Mouse (Mus musculus): ENCODE measurements around the gene Otx2. TPM values are rescaled to one million over a fixed set of nuclear protein-coding genes. Genes with fewer than 3 reads are reported as not detected.

Gene Otx2
- total RNA-seq, 2 experiments from 2014 or later: not detected

GRCm38 (mm10) chr14:48668761-48669303 is 4.8 kb downstream of the Otx2 start:
- peak; percentile 10 for DNase-seq

GRCm38 (mm10) chr14:48668051-48668481 is 5.6 kb downstream of the Otx2 start:
- no peak for DNase-seq

DNA sequence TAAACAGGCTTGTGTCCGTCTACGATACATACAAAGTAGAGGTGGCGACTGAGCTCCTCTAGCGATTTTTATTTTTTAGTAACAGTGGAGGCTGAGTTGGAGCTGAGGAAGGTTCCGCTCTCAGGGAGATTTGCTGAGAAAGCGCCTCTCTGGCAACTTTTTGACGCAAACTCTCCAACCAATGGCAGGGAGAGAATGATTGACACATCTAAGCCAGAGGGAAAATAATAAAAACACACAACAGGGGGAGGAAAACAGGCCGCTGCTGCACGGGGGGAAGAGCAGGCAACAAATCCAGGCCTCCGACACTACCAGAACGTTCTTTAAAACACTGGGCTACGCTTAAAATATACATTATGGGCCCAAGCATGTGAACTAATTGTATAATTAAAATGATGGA is 6.2 kb downstream of the Otx2 start:
- DNase-seq: no peak

DNA sequence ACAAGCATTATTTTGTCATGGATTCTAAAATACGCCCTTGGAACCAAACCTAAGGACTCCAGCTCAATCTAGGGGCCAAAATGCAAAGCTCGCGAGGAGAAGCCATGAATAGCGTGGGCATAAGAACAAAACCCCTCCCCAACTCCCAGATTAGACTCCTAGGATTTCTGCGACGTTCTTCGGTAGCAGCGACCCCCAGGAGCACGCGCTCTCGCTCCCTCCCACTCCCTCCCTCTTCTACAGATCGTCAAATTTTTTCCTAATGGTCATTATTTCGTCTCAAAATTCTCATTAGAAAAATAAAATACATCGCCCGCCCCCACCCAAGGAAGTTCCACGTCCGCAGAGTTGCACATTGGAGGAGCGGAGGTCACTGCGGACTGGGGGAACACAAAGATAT is 6.8 kb downstream of the Otx2 start:
- DNase-seq: no peak

- peak; percentile 10 for DNase-seq
These were observed 7.6 kb downstream of the Otx2 start for GRCm38 (mm10) chr14:48665816-48666661.

DNA sequence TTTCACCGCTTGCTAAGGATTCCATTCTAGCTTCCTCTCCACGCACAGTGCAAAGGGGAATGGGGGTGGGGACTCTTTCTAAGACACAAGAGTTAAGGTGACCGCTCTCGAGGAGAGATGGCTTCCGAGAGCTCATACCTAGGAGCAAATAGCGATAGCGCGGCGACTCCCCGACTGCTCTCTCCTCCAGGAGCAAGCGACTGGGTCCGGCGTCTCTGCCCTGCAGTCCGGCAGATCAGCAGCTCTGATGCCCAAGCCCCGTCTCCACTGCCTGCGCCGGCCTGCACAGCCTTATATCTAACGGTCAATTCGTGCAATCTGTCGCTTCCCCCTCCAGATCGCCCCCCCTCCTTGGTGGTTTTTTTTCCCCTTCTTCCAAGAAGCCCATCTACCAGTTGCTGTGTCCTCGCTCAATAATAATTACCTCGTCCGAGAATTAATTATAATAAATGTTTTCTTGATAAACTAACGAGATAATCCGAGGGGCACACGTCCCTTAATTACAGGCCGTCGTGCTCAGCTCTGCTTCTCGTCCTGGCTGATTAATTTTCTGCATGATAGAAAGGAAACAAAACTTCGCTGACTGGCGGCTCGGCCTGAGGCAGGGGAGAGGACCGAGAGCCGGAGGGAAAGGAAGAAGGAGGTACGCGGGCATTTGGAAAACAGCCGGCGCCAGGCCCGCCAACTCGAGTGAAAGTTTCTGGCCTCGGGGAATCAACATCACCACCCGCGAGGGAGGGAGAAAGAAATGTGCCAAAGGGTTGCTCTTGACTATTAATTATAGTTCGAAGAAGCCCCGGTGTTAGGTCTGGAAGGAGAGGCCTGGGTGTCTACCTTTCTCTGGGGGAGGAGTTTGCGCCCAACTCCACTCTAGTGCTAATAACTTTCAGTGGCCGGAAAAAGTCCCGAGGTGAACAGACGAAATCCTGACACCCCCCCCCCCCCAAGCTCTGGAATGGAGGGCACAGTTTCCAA is 8.5 kb downstream of the Otx2 start:
- peak; percentile 6 for DNase-seq

- no peak for DNase-seq
These were observed 9.4 kb downstream of the Otx2 start for GRCm38 (mm10) chr14:48664001-48664810.

- no peak for DNase-seq
These were observed 10.1 kb downstream of the Otx2 start for GRCm38 (mm10) chr14:48663531-48663930.

DNA sequence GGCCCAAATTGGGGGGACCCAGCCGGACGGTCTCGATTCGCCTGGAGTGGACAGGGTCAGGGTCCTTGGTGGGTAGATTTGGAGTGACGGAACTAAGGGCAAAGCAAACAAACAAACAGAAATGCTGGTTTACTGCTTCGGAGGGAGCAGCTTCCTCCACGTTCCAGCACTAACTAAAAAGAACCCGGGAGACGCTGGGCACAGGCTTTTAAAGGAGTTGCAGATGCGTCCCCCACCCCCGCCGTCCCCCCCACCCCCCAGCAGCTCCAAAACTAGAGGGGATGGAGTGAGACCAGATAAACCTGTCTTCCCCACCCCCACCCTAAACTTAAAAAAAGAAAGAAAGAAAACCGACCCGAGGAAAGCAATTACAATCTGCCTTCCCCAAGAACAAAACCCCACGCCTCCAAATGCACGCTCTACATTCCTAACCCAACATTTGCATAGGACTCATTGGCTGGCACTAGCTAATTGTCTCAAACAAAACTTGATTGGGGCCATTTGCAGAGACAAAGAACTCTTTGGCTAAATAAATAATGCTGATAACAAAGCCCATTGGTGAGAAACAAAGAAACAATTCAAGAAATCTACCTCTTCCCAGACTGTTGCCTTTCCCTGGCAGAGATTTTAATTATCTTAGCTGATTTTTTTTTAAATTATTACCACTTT is 10.9 kb downstream of the Otx2 start:
- DNase-seq: no peak

- DNase-seq: no peak
These were observed 11.7 kb downstream of the Otx2 start for GRCm38 (mm10) chr14:48661646-48662567.

DNA sequence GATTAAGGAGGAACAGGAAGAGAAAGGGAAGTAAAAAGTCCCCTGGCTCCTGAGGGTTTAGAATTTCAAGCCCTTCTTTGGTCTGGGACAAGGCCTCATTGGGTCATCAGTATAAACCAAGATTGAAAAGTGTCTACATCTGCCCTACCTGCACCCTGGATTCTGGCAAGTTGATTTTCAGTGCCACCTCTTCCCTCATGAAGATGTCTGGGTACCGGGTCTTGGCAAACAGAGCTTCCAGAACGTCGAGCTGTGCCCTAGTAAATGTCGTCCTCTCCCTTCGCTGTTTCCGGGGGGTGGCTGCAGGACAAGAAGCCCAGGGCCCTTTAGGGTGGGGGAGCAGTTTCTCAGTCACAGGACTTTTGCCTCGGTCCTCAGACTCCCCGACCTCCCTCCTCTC is 12.5 kb downstream of the Otx2 start:
- DNase-seq: no peak

DNA sequence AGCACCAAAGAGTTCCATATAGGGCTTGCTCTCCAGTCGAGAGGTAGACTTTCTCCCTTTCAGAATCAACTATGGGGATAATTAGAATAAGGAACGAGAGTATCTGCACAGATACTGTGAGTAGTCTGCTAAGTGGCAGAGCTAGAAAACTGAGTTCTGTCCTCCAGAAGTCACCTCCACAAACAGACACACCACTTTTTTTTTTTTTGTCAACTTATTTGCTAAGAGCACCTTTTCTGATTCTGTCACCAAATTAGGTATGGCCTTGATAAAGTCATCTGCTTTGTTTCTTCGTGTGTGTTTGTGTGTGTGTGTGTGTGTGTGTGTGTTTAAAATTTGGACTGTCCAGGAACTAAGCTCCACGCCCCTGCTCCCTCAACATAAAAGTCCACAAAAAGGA is 13.0 kb downstream of the Otx2 start:
- DNase-seq: no peak

GRCm38 (mm10) chr14:48659661-48660060 is 14.0 kb downstream of the Otx2 start:
- DNase-seq: no peak

DNA sequence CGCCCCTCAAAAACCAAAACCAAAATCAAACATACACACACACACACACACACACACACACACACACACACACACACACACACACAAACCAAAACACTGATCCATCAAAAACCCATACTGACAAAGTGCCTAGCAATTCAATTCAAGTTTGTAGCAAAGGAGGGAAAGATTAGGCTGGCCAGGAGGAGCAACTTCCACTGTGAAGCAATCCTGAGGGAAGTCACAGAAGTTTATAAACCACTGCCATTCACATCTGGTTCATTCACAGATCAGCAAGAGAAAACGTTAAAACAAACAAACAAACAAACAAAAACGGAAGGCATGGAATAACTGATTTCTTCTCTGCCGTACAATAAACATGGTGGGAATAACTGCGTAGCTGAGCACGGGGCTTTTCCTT is 16.4 kb downstream of the Otx2 start:
- no peak for DNase-seq

GRCm38 (mm10) chr14:48656711-48657110 is 16.9 kb downstream of the Otx2 start:
- no peak for DNase-seq

DNA sequence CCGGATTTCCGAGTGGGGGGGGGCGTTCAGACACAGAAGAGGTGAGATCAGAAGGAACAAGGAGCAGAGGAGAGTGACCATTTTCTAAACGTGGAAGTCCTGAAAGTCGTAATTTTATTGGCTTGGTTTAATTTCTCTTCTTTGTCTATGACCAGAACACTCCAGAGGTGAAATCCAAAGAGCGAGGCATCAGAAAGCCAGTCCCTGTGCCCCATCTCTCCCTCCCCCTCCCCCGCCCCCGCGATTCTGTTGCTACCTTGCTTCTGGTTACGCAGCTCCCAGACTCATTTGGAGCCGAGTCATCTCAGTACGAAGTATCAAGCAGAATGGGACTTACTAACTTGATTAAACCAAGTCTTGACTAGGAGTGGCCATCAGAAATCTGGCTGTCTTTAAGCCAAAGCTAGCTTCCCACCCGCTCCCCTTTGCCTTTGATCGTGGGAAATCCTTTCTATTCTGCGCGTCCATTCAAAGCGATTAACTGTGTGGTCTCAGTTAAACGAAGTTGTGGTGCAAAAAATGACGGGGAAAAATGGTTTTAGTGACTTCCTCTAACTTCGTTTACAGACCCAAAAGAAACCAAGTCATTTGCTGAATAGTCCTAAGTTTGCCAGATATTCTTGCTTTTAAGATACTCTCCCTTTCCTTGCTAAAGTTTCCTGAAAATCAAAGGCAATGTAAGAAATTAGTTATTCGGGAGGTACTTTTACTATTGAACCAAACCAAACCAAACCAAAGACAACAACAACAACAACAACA is 17.6 kb downstream of the Otx2 start:
- DNase-seq: no peak

GRCm38 (mm10) chr14:48655073-48655791 is 18.4 kb downstream of the Otx2 start:
- no peak for DNase-seq

DNA sequence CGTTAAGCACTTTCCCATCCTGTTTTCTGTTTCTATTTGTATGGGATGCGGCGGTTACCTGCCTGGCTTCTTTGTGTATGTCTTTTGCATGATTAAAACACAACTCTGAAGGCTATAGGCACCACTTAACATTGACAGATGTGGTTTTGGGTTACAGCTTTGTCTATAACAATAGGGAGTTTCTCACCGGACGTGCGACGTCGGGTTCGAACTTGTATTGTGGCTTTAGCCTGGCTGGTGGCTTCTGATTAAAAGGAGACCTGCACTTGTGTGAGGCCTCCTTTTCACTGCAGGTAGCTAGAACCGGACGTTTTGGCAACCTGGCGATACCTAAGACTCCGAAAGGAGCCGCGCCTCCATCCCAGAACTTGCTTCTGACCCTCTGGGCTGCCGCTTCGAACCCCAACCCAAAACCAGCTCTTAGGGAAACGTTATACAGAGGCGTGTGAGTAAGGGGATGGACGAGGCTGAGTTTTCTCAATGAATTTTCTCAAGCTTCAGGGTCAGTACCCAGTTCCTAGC is 19.0 kb downstream of the Otx2 start:
- no peak for DNase-seq
